Mouse (Mus musculus) kidney, embryonic 14.5 days (tissue): ENCODE data around the gene Olfr54. TPM values are rescaled to one million over a fixed set of nuclear protein-coding genes. Genes with fewer than 3 reads are reported as not detected.

Experiments used
- ATAC-seq: fragments of 200-750 bp; cut with Nextera tagmentation; 2 replicates; pipeline ENCODE4 v1.8.0; 2017; ENCODE audit warnings: moderate number of reproducible peaks, mild to moderate bottlenecking, moderate TSS enrichment, moderate library complexity; ENCODE audit not compliant: low FRiP score, low TSS enrichment
- H3K27ac ChIP-seq: fragments of 300-500 bp; sonication (generic); 2 replicates; pipeline ENCODE4 v1.5.1; 2014; ENCODE audit warnings: low read depth, mild to moderate bottlenecking, low read length, moderate library complexity, mixed read lengths
- H3K27me3 ChIP-seq: fragments of 300-500 bp; sonication (generic); 2 replicates; pipeline ENCODE4 v1.6.1; 2014; ENCODE audit warnings: mild to moderate bottlenecking, low read length; ENCODE audit not compliant: control insufficient read depth, insufficient read depth
- H3K36me3 ChIP-seq: fragments of 300-500 bp; sonication (generic); 2 replicates; pipeline ENCODE4 v1.6.1; 2014; ENCODE audit warnings: low read length, mixed read lengths; ENCODE audit not compliant: control insufficient read depth, insufficient read depth
- H3K4me1 ChIP-seq: fragments of 300-500 bp; sonication (generic); 2 replicates; pipeline ENCODE4 v1.6.1; 2014; ENCODE audit warnings: low read length, mixed read lengths; ENCODE audit not compliant: control insufficient read depth, insufficient read depth
- H3K4me2 ChIP-seq: fragments of 300-500 bp; sonication (generic); replicated peaks from 2 replicates; pipeline ENCODE4 v1.6.1; 2014; ENCODE audit warnings: low read depth, mild to moderate bottlenecking, low read length
- H3K4me3 ChIP-seq: fragments of 300-500 bp; sonication (generic); 2 replicates; pipeline ENCODE4 v1.5.1; 2014; ENCODE audit warnings: mild to moderate bottlenecking, low read length
- H3K9ac ChIP-seq: fragments of 300-500 bp; sonication (generic); 2 replicates; pipeline ENCODE4 v1.6.1; 2014; ENCODE audit warnings: low read depth, mild to moderate bottlenecking, low read length, moderate library complexity
- H3K9me3 ChIP-seq: fragments of 300-500 bp; sonication (generic); 2 replicates; pipeline ENCODE4 v1.6.1; 2016; ENCODE audit warnings: low read length; ENCODE audit not compliant: control insufficient read depth
- WGBS: fragments of 180-500 bp; shearing (Covaris S2); extraction: QIAGEN DNeasy Blood & Tissue Kit; methylation state at CpG from one replicate; pipeline ENCODE4 v1.1.7; 2014; 5-methylcytosine and 5-hydroxymethylcytosine counted together
- polyA plus RNA-seq: library from polyadenylated mRNA; unstranded; fragments of >200 nt; fragmentation: Nextera tagmentation; extraction: Ambion mirVana; gene quantifications from 2 replicates; pipeline ENCODE4 v1.2.1, GENCODE M21; 2014

Olfr54 gene
- polyA plus RNA-seq, 1 experiment from 2014 or later = not detected

GRCm38 (mm10) chr11:51059151-51059571, 45.1 kb downstream of the Olfr54 start, which contains the start of gene Zfp354a:
Gene Zfp354a, plus strand, starts transcription at chr11:51059257.
- no peaks in the 10 kb centered on the region for H3K27me3 ChIP-seq
- H3K9ac ChIP-seq = peak within 1 kb of the TSS; percentile 73
- H3K4me1 ChIP-seq = peaks cover 4% of the 10 kb centered on the region; the same call in 1 of the 2 replicates
- under 1% methylated on average over 29 of the region's 32 CpGs for WGBS
- H3K4me3 ChIP-seq = peak within 1 kb of the TSS; percentile 71
- H3K4me2 ChIP-seq = peak within 1 kb of the TSS; percentile 53
- H3K27ac ChIP-seq = no peak within 1 kb of the TSS
- no peaks in the 10 kb centered on the region for H3K9me3 ChIP-seq
- ATAC-seq = peak; percentile 95
- peaks cover 8% of the 10 kb centered on the region; the same call in 1 of the 2 replicates for H3K36me3 ChIP-seq

- Histone ChIP-seq H3K9ac (peak overlapping the region; percentile 73), H3K36me3 (peaks cover 8% of the 10 kb centered on the region; the same call in 1 of the 2 replicates), H3K27ac (no peak overlapping the region), H3K27me3 (no peaks in the 10 kb centered on the region), H3K4me1 (peaks cover 4% of the 10 kb centered on the region; the same call in 1 of the 2 replicates), H3K4me2 (peak overlapping the region; percentile 53), H3K4me3 (peak overlapping the region; percentile 71), H3K9me3 (no peaks in the 10 kb centered on the region)
- ATAC-seq = peak; percentile 50; the same call in 1 of the 2 replicates
- WGBS = 15% methylated on average over 14 of the region's 14 CpGs
These were observed 45.6 kb downstream of the Olfr54 start for GRCm38 (mm10) chr11:51059640-51060039.

- Histone ChIP-seq H3K4me3 (no peak overlapping the region), H3K4me1 (peaks cover 4% of the 10 kb centered on the region; the same call in 1 of the 2 replicates), H3K36me3 (peaks cover 8% of the 10 kb centered on the region; the same call in 1 of the 2 replicates), H3K4me2 (no peak overlapping the region), H3K9ac (no peak overlapping the region), H3K27ac (no peak overlapping the region), H3K9me3 (no peaks in the 10 kb centered on the region), H3K27me3 (no peaks in the 10 kb centered on the region)
- WGBS = 96% methylated on average over 6 of the region's 6 CpGs
- no peak for ATAC-seq
These were observed 46.9 kb downstream of the Olfr54 start for GRCm38 (mm10) chr11:51060981-51061380.

- no peaks in the 10 kb centered on the region for H3K9me3 ChIP-seq
- WGBS = 83% methylated on average over 7 of the region's 7 CpGs
- no peak for ATAC-seq
- peaks cover 4% of the 10 kb centered on the region; the same call in 1 of the 2 replicates for H3K4me1 ChIP-seq
- no peak overlapping the region for H3K9ac ChIP-seq
- no peak overlapping the region for H3K4me2 ChIP-seq
- H3K36me3 ChIP-seq = peaks cover 19% of the 10 kb centered on the region
- H3K4me3 ChIP-seq = no peak overlapping the region
- H3K27ac ChIP-seq = no peak overlapping the region
- no peaks in the 10 kb centered on the region for H3K27me3 ChIP-seq
These were observed 49.2 kb downstream of the Olfr54 start for GRCm38 (mm10) chr11:51063276-51063675.

- peaks cover 4% of the 10 kb centered on the region; the same call in 1 of the 2 replicates for H3K4me1 ChIP-seq
- no peaks in the 10 kb centered on the region; the same call in 1 of the 2 replicates for H3K9me3 ChIP-seq
- 95% methylated on average over 8 of the region's 8 CpGs for WGBS
- H3K27ac ChIP-seq = no peak overlapping the region
- H3K27me3 ChIP-seq = no peaks in the 10 kb centered on the region
- H3K9ac ChIP-seq = no peak overlapping the region
- ATAC-seq = no peak
- H3K4me2 ChIP-seq = no peak overlapping the region
- no peak overlapping the region for H3K4me3 ChIP-seq
- H3K36me3 ChIP-seq = peaks cover 23% of the 10 kb centered on the region
These were observed 49.8 kb downstream of the Olfr54 start for GRCm38 (mm10) chr11:51063841-51064240.

Other genes starting within 250 kb of the Olfr54 start
- gene Zfp354c, start 186.5 kb upstream of the Olfr54 start, polyA plus RNA-seq = 18.8 and 35.7 TPM in 2 replicates
- 0.31 and 0.76 TPM in 2 replicates for gene Zfp879, start 172.7 kb upstream of the Olfr54 start, polyA plus RNA-seq
- gene Grm6, start 163.6 kb upstream of the Olfr54 start, polyA plus RNA-seq = not detected in 2 replicates
- 8.3 and 9.5 TPM in 2 replicates for gene Zfp454, start 126.6 kb upstream of the Olfr54 start, polyA plus RNA-seq
- 11.1 and 17.4 TPM in 2 replicates for gene Zfp2, start 98.1 kb upstream of the Olfr54 start, polyA plus RNA-seq
- gene Zfp354b, start 82.6 kb upstream of the Olfr54 start, polyA plus RNA-seq = 1.2 and 1.7 TPM in 2 replicates
- not detected in 2 replicates for gene 4933414I15Rik, start 70.5 kb upstream of the Olfr54 start, polyA plus RNA-seq
- gene Prop1, start 60.5 kb upstream of the Olfr54 start, polyA plus RNA-seq = not detected in 2 replicates
- not detected in 2 replicates for gene Olfr1378, start 47.7 kb upstream of the Olfr54 start, polyA plus RNA-seq
- gene Olfr1377, start 32.3 kb upstream of the Olfr54 start, polyA plus RNA-seq = not detected in 2 replicates
- not detected in 2 replicates for gene Olfr51, start 10.6 kb upstream of the Olfr54 start, polyA plus RNA-seq
- gene Olfr1375, start 33.9 kb downstream of the Olfr54 start, polyA plus RNA-seq = not detected in 2 replicates
- gene Zfp354a, start 45.0 kb downstream of the Olfr54 start, polyA plus RNA-seq = 7.5 and 11.7 TPM in 2 replicates
- gene Gm12569, start 206.2 kb downstream of the Olfr54 start, polyA plus RNA-seq = not detected in 2 replicates
- gene Clk4, start 247.5 kb downstream of the Olfr54 start, polyA plus RNA-seq = 102 and 127 TPM in 2 replicates
- 0.69 and 0.99 TPM in 2 replicates for gene BC049762, start 248.8 kb downstream of the Olfr54 start, polyA plus RNA-seq